Mouse (Mus musculus) cortical plate, adult 2 months (tissue): ENCODE results near the gene Tph2.

Experiments
- CTCF ChIP-seq: fragments of 200-500 bp; IDR thresholded peaks from 2 replicates; pipeline ENCODE4 v1.5.1; 2011; ENCODE audit warnings: mild to moderate bottlenecking, control low read depth, low read length; ENCODE audit not compliant: insufficient read depth; ENCODE audit errors: extremely low read depth
- POLR2A ChIP-seq: fragments of 200-500 bp; IDR thresholded peaks from 2 replicates; pipeline ENCODE4 v1.6.1; 2011; ENCODE audit warnings: mild to moderate bottlenecking, low read length, control low read depth; ENCODE audit not compliant: insufficient read depth; ENCODE audit errors: extremely low read depth

DNA sequence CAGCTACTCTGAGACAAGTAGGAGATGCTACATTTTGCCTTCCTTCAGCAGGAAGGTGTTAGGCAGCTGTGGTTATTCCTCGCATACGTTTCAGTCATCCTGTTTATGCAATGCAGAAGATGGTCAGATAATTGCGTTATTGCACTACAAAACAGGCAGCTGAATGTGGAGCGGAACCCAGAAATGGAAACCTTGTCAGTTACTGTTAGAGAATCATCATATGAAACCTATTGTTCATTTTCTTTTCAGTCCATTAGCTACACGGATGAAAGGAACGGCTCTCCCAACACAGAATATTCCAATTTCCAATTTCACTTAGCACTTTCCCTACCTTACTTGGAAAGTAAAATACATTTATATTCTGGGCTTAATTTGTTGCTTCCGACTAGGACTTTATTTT, 120.9 kb downstream of the Tph2 start:
- no peak for TF ChIP-seq CTCF
- TF ChIP-seq POLR2A = no peak
